Mouse (Mus musculus): Measurements from ENCODE around the gene Grik4. TPM values are rescaled to one million over a fixed set of nuclear protein-coding genes. Genes with fewer than 3 reads are reported as not detected.

Grik4 gene
- polyA plus RNA-seq, 1 experiment from 2014 or later = 0.24 TPM

GRCm38 (mm10) chr9:42674017-42674412 is 270.3 kb downstream of the Grik4 start:
- WGBS = 58% methylated on average over 5 of the region's 5 CpGs
- Histone ChIP-seq H3K9me3 (replicated peaks; ENCODE audit: control insufficient read depth, low read length) (no peaks in the 10 kb centered on the region), H3K27ac (ENCODE audit: low read length) (no peak overlapping the region), H3K9ac (ENCODE audit: low read length) (no peak overlapping the region), H3K4me1 (ENCODE audit: control insufficient read depth, insufficient read depth, low read length) (no peaks in the 10 kb centered on the region), H3K4me2 (ENCODE audit: low read depth, low read length) (no peak overlapping the region), H3K36me3 (ENCODE audit: control insufficient read depth, insufficient read depth) (no peaks in the 10 kb centered on the region), H3K27me3 (ENCODE audit: control insufficient read depth, insufficient read depth, low read length) (no peaks in the 10 kb centered on the region), H3K4me3 (ENCODE audit: low read length) (no peak overlapping the region)
- no peak for ATAC-seq (replicated peaks; ENCODE audit: extremely low read depth, insufficient read depth, low FRiP score)

- Histone ChIP-seq H3K4me1 (ENCODE audit: control insufficient read depth, insufficient read depth, low read length) (no peaks in the 10 kb centered on the region), H3K36me3 (ENCODE audit: control insufficient read depth, insufficient read depth) (no peaks in the 10 kb centered on the region), H3K27ac (ENCODE audit: low read length) (peak overlapping the region; percentile 47), H3K9ac (ENCODE audit: low read length) (no peak overlapping the region), H3K27me3 (ENCODE audit: control insufficient read depth, insufficient read depth, low read length) (no peaks in the 10 kb centered on the region), H3K4me2 (ENCODE audit: low read depth, low read length) (no peak overlapping the region), H3K4me3 (ENCODE audit: low read length) (no peak overlapping the region), H3K9me3 (replicated peaks; ENCODE audit: control insufficient read depth, low read length) (no peaks in the 10 kb centered on the region)
- 60% methylated on average over 12 of the region's 12 CpGs for WGBS
- ATAC-seq (replicated peaks; ENCODE audit: extremely low read depth, insufficient read depth, low FRiP score) = peak; percentile 45; the same call in 1 of the 2 replicates
Observed at GRCm38 (mm10) chr9:42673385-42674016, 270.8 kb downstream of the Grik4 start.

GRCm38 (mm10) chr9:42672982-42673381 is 271.3 kb downstream of the Grik4 start:
- Histone ChIP-seq H3K27me3 (ENCODE audit: control insufficient read depth, insufficient read depth, low read length) (no peaks in the 10 kb centered on the region), H3K4me2 (ENCODE audit: low read depth, low read length) (no peak overlapping the region), H3K27ac (ENCODE audit: low read length) (peak overlapping the region; percentile 47), H3K36me3 (ENCODE audit: control insufficient read depth, insufficient read depth) (no peaks in the 10 kb centered on the region), H3K4me1 (ENCODE audit: control insufficient read depth, insufficient read depth, low read length) (no peaks in the 10 kb centered on the region), H3K4me3 (ENCODE audit: low read length) (no peak overlapping the region), H3K9me3 (replicated peaks; ENCODE audit: control insufficient read depth, low read length) (no peaks in the 10 kb centered on the region), H3K9ac (ENCODE audit: low read length) (no peak overlapping the region)
- no peak for ATAC-seq (replicated peaks; ENCODE audit: extremely low read depth, insufficient read depth, low FRiP score)
- 73% methylated on average over 8 of the region's 8 CpGs for WGBS

- WGBS = 59% methylated on average over 2 of the region's 2 CpGs
- Histone ChIP-seq H3K27me3 (ENCODE audit: control insufficient read depth, insufficient read depth, low read length) (no peaks in the 10 kb centered on the region), H3K9ac (ENCODE audit: low read length) (no peak overlapping the region), H3K36me3 (ENCODE audit: control insufficient read depth, insufficient read depth) (no peaks in the 10 kb centered on the region), H3K4me3 (ENCODE audit: low read length) (no peak overlapping the region), H3K9me3 (replicated peaks; ENCODE audit: control insufficient read depth, low read length) (no peaks in the 10 kb centered on the region), H3K4me1 (ENCODE audit: control insufficient read depth, insufficient read depth, low read length) (no peaks in the 10 kb centered on the region), H3K4me2 (ENCODE audit: low read depth, low read length) (no peak overlapping the region), H3K27ac (ENCODE audit: low read length) (no peak overlapping the region)
- ATAC-seq (replicated peaks; ENCODE audit: extremely low read depth, insufficient read depth, low FRiP score) = no peak
Observed at GRCm38 (mm10) chr9:42670619-42671018, 273.7 kb downstream of the Grik4 start.

- H3K9ac ChIP-seq (ENCODE audit: low read length) = no peak overlapping the region
- no peaks in the 10 kb centered on the region for H3K4me1 ChIP-seq (ENCODE audit: control insufficient read depth, insufficient read depth, low read length)
- 38% methylated on average over 1 of the region's 1 CpGs for WGBS
- H3K4me3 ChIP-seq (ENCODE audit: low read length) = no peak overlapping the region
- no peak overlapping the region for H3K27ac ChIP-seq (ENCODE audit: low read length)
- no peaks in the 10 kb centered on the region for H3K9me3 ChIP-seq (replicated peaks; ENCODE audit: control insufficient read depth, low read length)
- no peaks in the 10 kb centered on the region for H3K27me3 ChIP-seq (ENCODE audit: control insufficient read depth, insufficient read depth, low read length)
- H3K4me2 ChIP-seq (ENCODE audit: low read depth, low read length) = no peak overlapping the region
- no peak for ATAC-seq (replicated peaks; ENCODE audit: extremely low read depth, insufficient read depth, low FRiP score)
- H3K36me3 ChIP-seq (ENCODE audit: control insufficient read depth, insufficient read depth) = no peaks in the 10 kb centered on the region
Observed at GRCm38 (mm10) chr9:42661481-42661880, 282.8 kb downstream of the Grik4 start.

GRCm38 (mm10) chr9:42652756-42653155 is 291.5 kb downstream of the Grik4 start:
- Histone ChIP-seq H3K4me2 (ENCODE audit: low read depth, low read length) (no peak overlapping the region), H3K4me1 (ENCODE audit: control insufficient read depth, insufficient read depth, low read length) (no peaks in the 10 kb centered on the region), H3K9me3 (replicated peaks; ENCODE audit: control insufficient read depth, low read length) (no peaks in the 10 kb centered on the region), H3K4me3 (ENCODE audit: low read length) (no peak overlapping the region), H3K27ac (ENCODE audit: low read length) (no peak overlapping the region), H3K9ac (ENCODE audit: low read length) (no peak overlapping the region), H3K36me3 (ENCODE audit: control insufficient read depth, insufficient read depth) (no peaks in the 10 kb centered on the region), H3K27me3 (ENCODE audit: control insufficient read depth, insufficient read depth, low read length) (no peaks in the 10 kb centered on the region)
- 70% methylated on average over 2 of the region's 2 CpGs for WGBS
- no peak for ATAC-seq (replicated peaks; ENCODE audit: extremely low read depth, insufficient read depth, low FRiP score)

- whole genome bisulfite sequencing = 53% methylated on average over 4 of the region's 4 CpGs
- Histone ChIP-seq H3K4me3 (ENCODE audit: low read length) (no peak overlapping the region), H3K27ac (ENCODE audit: low read length) (no peak overlapping the region), H3K36me3 (ENCODE audit: control insufficient read depth, insufficient read depth) (no peaks in the 10 kb centered on the region), H3K9ac (ENCODE audit: low read length) (no peak overlapping the region), H3K4me1 (ENCODE audit: control insufficient read depth, insufficient read depth, low read length) (no peaks in the 10 kb centered on the region), H3K9me3 (replicated peaks; ENCODE audit: control insufficient read depth, low read length) (no peaks in the 10 kb centered on the region), H3K27me3 (ENCODE audit: control insufficient read depth, insufficient read depth, low read length) (0 out of 2 replicates have a peak, but pooled peaks cover 2% of the 10 kb centered on the region), H3K4me2 (ENCODE audit: low read depth, low read length) (no peak overlapping the region)
- ATAC-seq (replicated peaks; ENCODE audit: extremely low read depth, insufficient read depth, low FRiP score) = no peak
Observed at GRCm38 (mm10) chr9:42652309-42652708, 292.0 kb downstream of the Grik4 start.

- no peak overlapping the region for H3K4me3 ChIP-seq (ENCODE audit: low read length)
- ATAC-seq (replicated peaks; ENCODE audit: extremely low read depth, insufficient read depth, low FRiP score) = no peak
- H3K4me2 ChIP-seq (ENCODE audit: low read depth, low read length) = no peak overlapping the region
- no peak overlapping the region for H3K27ac ChIP-seq (ENCODE audit: low read length)
- no peaks in the 10 kb centered on the region for H3K9me3 ChIP-seq (replicated peaks; ENCODE audit: control insufficient read depth, low read length)
- H3K36me3 ChIP-seq (ENCODE audit: control insufficient read depth, insufficient read depth) = no peaks in the 10 kb centered on the region
- 69% methylated on average over 5 of the region's 5 CpGs for WGBS
- H3K27me3 ChIP-seq (ENCODE audit: control insufficient read depth, insufficient read depth, low read length) = peaks cover 8% of the 10 kb centered on the region
- H3K9ac ChIP-seq (ENCODE audit: low read length) = no peak overlapping the region
- H3K4me1 ChIP-seq (ENCODE audit: control insufficient read depth, insufficient read depth, low read length) = no peaks in the 10 kb centered on the region
Observed at GRCm38 (mm10) chr9:42649872-42650271, 294.4 kb downstream of the Grik4 start.

GRCm38 (mm10) chr9:42648051-42648450 is 296.2 kb downstream of the Grik4 start:
- Histone ChIP-seq H3K9me3 (replicated peaks; ENCODE audit: control insufficient read depth, low read length) (no peaks in the 10 kb centered on the region), H3K4me3 (ENCODE audit: low read length) (no peak overlapping the region), H3K9ac (ENCODE audit: low read length) (no peak overlapping the region), H3K36me3 (ENCODE audit: control insufficient read depth, insufficient read depth) (no peaks in the 10 kb centered on the region), H3K4me2 (ENCODE audit: low read depth, low read length) (no peak overlapping the region), H3K27ac (ENCODE audit: low read length) (no peak overlapping the region), H3K4me1 (ENCODE audit: control insufficient read depth, insufficient read depth, low read length) (no peaks in the 10 kb centered on the region), H3K27me3 (ENCODE audit: control insufficient read depth, insufficient read depth, low read length) (peaks cover 8% of the 10 kb centered on the region)
- 94% methylated on average over 3 of the region's 3 CpGs for WGBS
- ATAC-seq (replicated peaks; ENCODE audit: extremely low read depth, insufficient read depth, low FRiP score) = no peak
